Mouse (Mus musculus): ENCODE data around the gene Fuca2.

DNA sequence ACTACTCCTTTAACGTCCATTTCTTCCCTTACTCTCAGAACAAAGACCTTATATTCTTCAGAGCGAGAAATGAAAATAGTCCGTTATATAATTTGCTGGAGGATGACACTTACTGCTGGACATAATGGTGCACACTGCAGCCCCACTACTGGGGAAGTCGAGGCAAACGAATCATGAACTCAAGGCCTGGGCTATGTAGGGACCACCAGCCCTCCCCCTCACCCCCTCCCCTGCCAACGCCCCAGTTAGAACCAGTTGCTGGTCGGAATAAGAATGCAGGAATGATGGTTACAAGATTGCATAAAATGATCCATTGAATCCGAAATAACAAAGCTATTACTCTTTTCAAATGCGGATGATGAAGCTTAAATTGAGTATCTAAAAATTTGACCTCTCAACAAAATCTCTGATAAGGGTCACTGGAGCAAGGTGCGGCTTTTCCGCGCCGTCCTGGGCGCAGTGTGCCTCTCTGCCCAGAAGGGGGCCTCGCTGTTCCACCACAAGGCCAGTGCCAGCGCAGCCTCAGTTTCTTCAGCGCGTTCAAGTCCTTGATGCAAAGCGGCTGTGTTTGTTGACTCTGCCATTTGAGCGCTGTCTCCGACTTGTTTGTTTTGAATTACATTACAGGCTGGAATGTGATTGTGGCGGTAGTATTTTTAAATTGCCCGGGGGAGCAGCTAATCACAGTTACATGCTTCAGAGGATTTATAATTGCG lies 65.2 kb downstream of the Fuca2 start:
- TF ChIP-seq CTCF (IDR thresholded peaks at IDR 0.05; ENCODE audit: low read depth, low read length), result peak; percentile 81
- no peak for TF ChIP-seq POLR2A (IDR thresholded peaks at IDR 0.05; ENCODE audit: borderline replicate concordance, low read depth, low read length)
